Mouse (Mus musculus) intestine, embryonic 14.5 days (tissue): ENCODE measurements at regions not wholly inside any gene's neighbourhood (a gene's known extent, or its start where the extent isn't known, plus 50 kb on each side); places are given as distances from the start of the nearest gene placed in this dataset.

Experiments
- ATAC-seq: fragments of 200-750 bp; cut with Nextera tagmentation; replicated peaks from 2 replicates; pipeline ENCODE4 v1.8.0; 2017; ENCODE audit warnings: low read depth, moderate number of reproducible peaks, moderate TSS enrichment, moderate library complexity; ENCODE audit not compliant: low FRiP score, low TSS enrichment
- DNase-seq: peaks from one replicate; pipeline ENCODE4 v3.0.0-alpha.2; 2018; ENCODE audit warnings: low spot score
- H3K27ac ChIP-seq: fragments of 300-500 bp; sonication (generic); 2 replicates; pipeline ENCODE4 v1.5.1; 2014; ENCODE audit warnings: low read depth, mild to moderate bottlenecking, control low read depth
- H3K27me3 ChIP-seq: fragments of 300-500 bp; sonication (generic); replicated peaks from 2 replicates; pipeline ENCODE4 v1.6.1; 2014; ENCODE audit warnings: low read length, control low read depth; ENCODE audit not compliant: control insufficient read depth, insufficient read depth
- H3K36me3 ChIP-seq: fragments of 300-500 bp; sonication (generic); 2 replicates; pipeline ENCODE4 v1.6.1; 2014; ENCODE audit warnings: low read length, control low read depth; ENCODE audit not compliant: control insufficient read depth, insufficient read depth
- H3K4me1 ChIP-seq: fragments of 300-500 bp; sonication (generic); replicated peaks from 2 replicates; pipeline ENCODE4 v1.6.1; 2014; ENCODE audit warnings: low read length, control low read depth, mixed read lengths; ENCODE audit not compliant: control insufficient read depth, insufficient read depth
- H3K4me2 ChIP-seq: fragments of 300-500 bp; sonication (generic); 2 replicates; pipeline ENCODE4 v1.6.1; 2014; ENCODE audit warnings: low read length
- H3K4me3 ChIP-seq: fragments of 300-500 bp; sonication (generic); 2 replicates; pipeline ENCODE4 v1.5.1; 2014; ENCODE audit warnings: low read depth, low read length, control low read depth, mixed read lengths
- H3K9ac ChIP-seq: fragments of 300-500 bp; sonication (generic); 2 replicates; pipeline ENCODE4 v1.6.1; 2014; ENCODE audit warnings: mild to moderate bottlenecking, low read length
- H3K9me3 ChIP-seq: fragments of 300-500 bp; sonication (generic); 2 replicates; pipeline ENCODE4 v1.6.1; 2016; ENCODE audit warnings: low read length, control low read depth; ENCODE audit not compliant: control insufficient read depth
- WGBS: fragments of 180-500 bp; shearing (Covaris S2); extraction: QIAGEN DNeasy Blood & Tissue Kit; methylation state at CpG from one replicate; pipeline ENCODE4 v1.1.7; 2014; 5-methylcytosine and 5-hydroxymethylcytosine counted together

DNA sequence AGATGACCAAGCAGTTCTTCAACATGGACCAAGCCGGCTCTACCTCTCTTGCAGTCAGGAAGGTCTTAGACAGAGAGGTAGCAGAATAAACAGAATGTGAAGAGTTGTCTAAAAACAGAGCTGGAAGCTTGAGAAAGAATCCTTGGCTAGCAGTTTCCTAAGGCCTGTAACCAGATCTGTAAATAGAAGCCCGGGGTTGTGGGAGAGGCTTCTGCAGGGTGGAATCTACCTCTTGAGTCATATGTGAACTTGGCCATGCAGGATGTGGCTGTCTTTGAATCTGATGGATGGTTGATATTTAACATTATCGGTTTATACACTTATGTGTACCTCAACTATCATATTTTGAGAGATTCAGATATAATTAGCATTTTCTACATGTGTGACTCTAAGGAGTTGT, 99.4 kb downstream of the Trib2 start:
- DNase-seq, result no peak
- no peak overlapping the region for H3K4me3 ChIP-seq
- no peak for ATAC-seq
- H3K9me3 ChIP-seq, result no peaks in the 10 kb centered on the region
- H3K4me2 ChIP-seq, result no peak overlapping the region
- no peaks in the 10 kb centered on the region for H3K4me1 ChIP-seq
- H3K27me3 ChIP-seq, result no peaks in the 10 kb centered on the region
- H3K9ac ChIP-seq, result no peak overlapping the region
- H3K36me3 ChIP-seq, result no peaks in the 10 kb centered on the region
- no peak overlapping the region for H3K27ac ChIP-seq
- 58% methylated on average over 3 of the region's 3 CpGs for WGBS

GRCm38 (mm10) chr12:15713623-15714022, 103.1 kb downstream of the Trib2 start:
- H3K27ac ChIP-seq, result no peak overlapping the region
- ATAC-seq (no peak), DNase-seq (no peak)
- no peak overlapping the region for H3K4me3 ChIP-seq
- no peaks in the 10 kb centered on the region for H3K4me1 ChIP-seq
- H3K36me3 ChIP-seq, result no peaks in the 10 kb centered on the region
- no peak overlapping the region for H3K9ac ChIP-seq
- WGBS, result 85% methylated on average over 2 of the region's 2 CpGs
- no peaks in the 10 kb centered on the region for H3K9me3 ChIP-seq
- no peaks in the 10 kb centered on the region for H3K27me3 ChIP-seq
- H3K4me2 ChIP-seq, result no peak overlapping the region

- H3K4me2 ChIP-seq, result no peak overlapping the region
- no peaks in the 10 kb centered on the region for H3K9me3 ChIP-seq
- H3K4me1 ChIP-seq, result peaks cover 11% of the 10 kb centered on the region; the same call in 1 of the 2 replicates
- no peak for ATAC-seq
- no peak overlapping the region for H3K9ac ChIP-seq
- H3K4me3 ChIP-seq, result no peak overlapping the region
- H3K27ac ChIP-seq, result no peak overlapping the region
- WGBS, result 86% methylated on average over 6 of the region's 6 CpGs
- no peaks in the 10 kb centered on the region for H3K27me3 ChIP-seq
- no peaks in the 10 kb centered on the region for H3K36me3 ChIP-seq
- no peak for DNase-seq
These were observed 109.1 kb downstream of the Trib2 start for GRCm38 (mm10) chr12:15707570-15708095.

DNA sequence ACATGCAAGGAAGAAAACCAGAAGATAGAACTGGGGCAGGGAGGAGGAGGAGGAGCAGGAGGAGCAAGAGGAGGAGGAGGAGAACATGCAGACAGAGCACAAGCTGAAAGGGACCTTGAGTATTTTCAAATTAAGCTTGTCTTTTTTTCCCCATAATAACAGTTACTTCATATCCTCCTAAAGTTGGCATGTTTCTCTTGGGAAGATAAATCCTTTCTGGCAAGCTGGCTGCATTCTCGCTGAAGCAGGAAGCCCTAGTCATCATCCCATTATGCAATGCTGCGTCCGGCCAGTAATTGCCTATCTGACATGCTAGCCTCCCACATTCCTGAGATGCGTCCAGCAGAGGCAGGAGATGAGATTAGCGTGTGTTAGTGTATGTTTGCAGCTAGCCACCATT, 112.3 kb downstream of the Trib2 start:
- H3K9me3 ChIP-seq, result no peaks in the 10 kb centered on the region
- H3K4me2 ChIP-seq, result peak overlapping the region; percentile 30
- no peak overlapping the region for H3K4me3 ChIP-seq
- peaks cover 11% of the 10 kb centered on the region for H3K4me1 ChIP-seq
- ATAC-seq, result 0 out of 2 replicates have a peak, but pooled peaks have one; percentile 55
- no peak overlapping the region for H3K9ac ChIP-seq
- no peaks in the 10 kb centered on the region for H3K36me3 ChIP-seq
- no peaks in the 10 kb centered on the region for H3K27me3 ChIP-seq
- peak overlapping the region; percentile 43; the same call in 1 of the 2 replicates for H3K27ac ChIP-seq
- 17% methylated on average over 5 of the region's 5 CpGs for WGBS
- peak; percentile 56 for DNase-seq

- Histone ChIP-seq H3K9me3 (no peaks in the 10 kb centered on the region), H3K4me1 (peaks cover 28% of the 10 kb centered on the region), H3K9ac (no peak overlapping the region), H3K36me3 (no peaks in the 10 kb centered on the region), H3K27ac (no peak overlapping the region), H3K27me3 (no peaks in the 10 kb centered on the region), H3K4me3 (no peak overlapping the region), H3K4me2 (no peak overlapping the region)
- ATAC-seq, result no peak
- 96% methylated on average over 1 of the region's 1 CpGs for WGBS
- no peak for DNase-seq
These were observed 114.6 kb downstream of the Trib2 start for GRCm38 (mm10) chr12:15702137-15702536.

DNA sequence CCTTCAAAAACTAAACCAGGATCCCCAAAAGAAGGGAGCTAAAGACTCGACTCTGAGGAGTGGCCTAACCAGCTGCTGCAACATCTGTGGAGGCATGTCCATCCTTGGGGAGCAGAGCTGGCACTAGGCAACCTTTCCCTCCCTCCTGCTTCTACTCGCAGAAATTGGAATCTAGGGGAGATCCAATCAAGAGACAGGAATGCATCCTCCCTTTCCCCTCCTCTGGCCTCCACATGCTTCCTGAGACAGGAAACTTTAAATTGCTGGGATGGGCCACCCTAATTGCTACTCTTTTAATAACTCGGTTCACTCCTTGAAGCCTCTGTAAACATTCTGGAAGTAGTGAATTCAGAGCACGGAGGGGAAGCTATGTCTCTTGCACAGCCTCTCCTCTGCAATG, 117.9 kb downstream of the Trib2 start:
- ATAC-seq (no peak), DNase-seq (no peak)
- 3% methylated on average over 4 of the region's 4 CpGs for WGBS
- Histone ChIP-seq H3K27ac (peak overlapping the region; percentile 47), H3K4me1 (peaks cover 18% of the 10 kb centered on the region), H3K4me2 (no peak overlapping the region), H3K9ac (no peak overlapping the region), H3K27me3 (no peaks in the 10 kb centered on the region), H3K4me3 (no peak overlapping the region), H3K36me3 (no peaks in the 10 kb centered on the region), H3K9me3 (no peaks in the 10 kb centered on the region)

DNA sequence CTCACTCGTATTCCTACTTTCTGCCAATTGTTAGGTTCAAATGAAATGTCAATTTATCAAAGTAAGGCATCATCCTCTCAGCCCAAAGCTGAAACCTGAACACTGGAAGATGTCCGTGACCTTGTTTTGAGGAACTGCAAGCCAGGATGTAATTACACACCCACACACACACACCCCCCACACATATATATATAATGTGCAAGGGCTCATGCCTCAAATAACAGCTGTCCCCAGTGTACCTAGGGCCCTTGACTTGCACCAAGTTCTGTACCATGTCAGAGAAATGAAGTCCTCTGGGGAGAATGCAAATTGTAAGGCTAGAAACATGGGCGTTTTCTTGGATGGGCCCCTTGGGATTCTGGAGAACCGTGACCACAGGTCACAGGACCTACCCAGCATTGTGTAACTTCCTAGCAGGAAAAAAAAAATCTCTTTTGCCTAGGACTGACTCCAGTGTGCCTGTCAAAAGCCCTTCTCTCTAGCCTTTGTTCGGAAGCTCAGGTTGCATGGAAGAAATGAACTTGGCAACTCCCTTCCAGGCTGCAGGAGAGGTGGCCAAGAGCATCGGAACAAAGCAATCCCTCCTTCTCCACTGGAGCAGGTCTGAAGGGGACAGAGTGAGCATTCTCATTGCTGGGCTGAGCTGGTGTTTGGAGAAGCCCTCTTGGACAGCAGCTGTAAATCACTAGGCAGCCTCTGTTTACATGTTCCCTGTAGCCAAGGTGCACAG, 118.5 kb downstream of the Trib2 start:
- no peak overlapping the region for H3K4me3 ChIP-seq
- no peaks in the 10 kb centered on the region for H3K9me3 ChIP-seq
- DNase-seq (no peak), ATAC-seq (peak; percentile 43; the same call in 1 of the 2 replicates)
- H3K4me1 ChIP-seq, result peaks cover 17% of the 10 kb centered on the region
- no peaks in the 10 kb centered on the region for H3K27me3 ChIP-seq
- H3K4me2 ChIP-seq, result no peak overlapping the region
- no peaks in the 10 kb centered on the region for H3K36me3 ChIP-seq
- H3K27ac ChIP-seq, result peak overlapping the region; percentile 47; the same call in 1 of the 2 replicates
- WGBS, result 32% methylated on average over 6 of the region's 6 CpGs
- no peak overlapping the region for H3K9ac ChIP-seq

GRCm38 (mm10) chr12:15688342-15688741, 128.4 kb downstream of the Trib2 start:
- H3K9me3 ChIP-seq, result no peaks in the 10 kb centered on the region
- ATAC-seq (no peak), DNase-seq (no peak)
- no peak overlapping the region for H3K9ac ChIP-seq
- H3K27ac ChIP-seq, result no peak overlapping the region
- H3K4me1 ChIP-seq, result no peaks in the 10 kb centered on the region
- no peaks in the 10 kb centered on the region for H3K27me3 ChIP-seq
- H3K36me3 ChIP-seq, result no peaks in the 10 kb centered on the region
- no peak overlapping the region for H3K4me3 ChIP-seq
- H3K4me2 ChIP-seq, result no peak overlapping the region
- WGBS, result 67% methylated on average over 2 of the region's 2 CpGs

- no peak overlapping the region for H3K27ac ChIP-seq
- no peak overlapping the region for H3K9ac ChIP-seq
- H3K4me1 ChIP-seq, result no peaks in the 10 kb centered on the region
- ATAC-seq, result no peak
- no peak overlapping the region for H3K4me2 ChIP-seq
- H3K4me3 ChIP-seq, result no peak overlapping the region
- 45% methylated on average over 5 of the region's 5 CpGs for WGBS
- no peaks in the 10 kb centered on the region for H3K27me3 ChIP-seq
- H3K36me3 ChIP-seq, result no peaks in the 10 kb centered on the region
- no peaks in the 10 kb centered on the region for H3K9me3 ChIP-seq
- DNase-seq, result no peak
These were observed 132.4 kb downstream of the Trib2 start for GRCm38 (mm10) chr12:15684311-15684710.
